Mouse (Mus musculus) kidney, embryonic 14.5 days (tissue): ENCODE measurements around the gene Il12b. TPM values are rescaled to one million over a fixed set of nuclear protein-coding genes. Genes with fewer than 3 reads are reported as not detected.

Source experiments
- ATAC-seq: fragments of 200-750 bp; cut with Nextera tagmentation; 2 replicates; pipeline ENCODE4 v1.8.0; 2017; ENCODE audit warnings: moderate number of reproducible peaks, mild to moderate bottlenecking, moderate TSS enrichment, moderate library complexity; ENCODE audit not compliant: low FRiP score, low TSS enrichment
- H3K27ac ChIP-seq: fragments of 300-500 bp; sonication (generic); 2 replicates; pipeline ENCODE4 v1.5.1; 2014; ENCODE audit warnings: low read depth, mild to moderate bottlenecking, low read length, moderate library complexity, mixed read lengths
- H3K27me3 ChIP-seq: fragments of 300-500 bp; sonication (generic); 2 replicates; pipeline ENCODE4 v1.6.1; 2014; ENCODE audit warnings: mild to moderate bottlenecking, low read length; ENCODE audit not compliant: control insufficient read depth, insufficient read depth
- H3K36me3 ChIP-seq: fragments of 300-500 bp; sonication (generic); 2 replicates; pipeline ENCODE4 v1.6.1; 2014; ENCODE audit warnings: low read length, mixed read lengths; ENCODE audit not compliant: control insufficient read depth, insufficient read depth
- H3K4me1 ChIP-seq: fragments of 300-500 bp; sonication (generic); 2 replicates; pipeline ENCODE4 v1.6.1; 2014; ENCODE audit warnings: low read length, mixed read lengths; ENCODE audit not compliant: control insufficient read depth, insufficient read depth
- H3K4me2 ChIP-seq: fragments of 300-500 bp; sonication (generic); replicated peaks from 2 replicates; pipeline ENCODE4 v1.6.1; 2014; ENCODE audit warnings: low read depth, mild to moderate bottlenecking, low read length
- H3K4me3 ChIP-seq: fragments of 300-500 bp; sonication (generic); 2 replicates; pipeline ENCODE4 v1.5.1; 2014; ENCODE audit warnings: mild to moderate bottlenecking, low read length
- H3K9ac ChIP-seq: fragments of 300-500 bp; sonication (generic); 2 replicates; pipeline ENCODE4 v1.6.1; 2014; ENCODE audit warnings: low read depth, mild to moderate bottlenecking, low read length, moderate library complexity
- H3K9me3 ChIP-seq: fragments of 300-500 bp; sonication (generic); 2 replicates; pipeline ENCODE4 v1.6.1; 2016; ENCODE audit warnings: low read length; ENCODE audit not compliant: control insufficient read depth
- WGBS: fragments of 180-500 bp; shearing (Covaris S2); extraction: QIAGEN DNeasy Blood & Tissue Kit; methylation state at CpG from one replicate; pipeline ENCODE4 v1.1.7; 2014; 5-methylcytosine and 5-hydroxymethylcytosine counted together
- polyA plus RNA-seq: library from polyadenylated mRNA; unstranded; fragments of >200 nt; fragmentation: Nextera tagmentation; extraction: Ambion mirVana; gene quantifications from 2 replicates; pipeline ENCODE4 v1.2.1, GENCODE M21; 2014

Il12b gene
- polyA plus RNA-seq, 1 experiment from 2014 or later, result not detected

GRCm38 (mm10) chr11:44387031-44387430, 12.8 kb upstream of the Il12b start:
- H3K27ac ChIP-seq, result no peak overlapping the region
- 80% methylated on average over 2 of the region's 2 CpGs for WGBS
- no peak for ATAC-seq
- no peak overlapping the region for H3K4me2 ChIP-seq
- no peaks in the 10 kb centered on the region for H3K36me3 ChIP-seq
- H3K9me3 ChIP-seq, result no peaks in the 10 kb centered on the region
- H3K27me3 ChIP-seq, result no peaks in the 10 kb centered on the region
- H3K4me3 ChIP-seq, result no peak overlapping the region
- H3K4me1 ChIP-seq, result no peaks in the 10 kb centered on the region
- no peak overlapping the region for H3K9ac ChIP-seq

GRCm38 (mm10) chr11:44389993-44390701, 9.7 kb upstream of the Il12b start:
- no peak; the same call in 1 of the 2 replicates for ATAC-seq
- H3K27me3 ChIP-seq, result no peaks in the 10 kb centered on the region
- no peak overlapping the region for H3K4me2 ChIP-seq
- no peak overlapping the region for H3K27ac ChIP-seq
- H3K9me3 ChIP-seq, result no peaks in the 10 kb centered on the region
- H3K4me3 ChIP-seq, result no peak overlapping the region
- no peak overlapping the region for H3K9ac ChIP-seq
- H3K36me3 ChIP-seq, result no peaks in the 10 kb centered on the region
- no peaks in the 10 kb centered on the region for H3K4me1 ChIP-seq
- 17% methylated on average over 6 of the region's 6 CpGs for WGBS

- no peak for ATAC-seq
- WGBS, result 66% methylated on average over 8 of the region's 8 CpGs
- no peak overlapping the region for H3K27ac ChIP-seq
- no peak overlapping the region for H3K9ac ChIP-seq
- H3K4me2 ChIP-seq, result no peak overlapping the region
- H3K9me3 ChIP-seq, result no peaks in the 10 kb centered on the region
- no peaks in the 10 kb centered on the region for H3K27me3 ChIP-seq
- H3K36me3 ChIP-seq, result no peaks in the 10 kb centered on the region
- H3K4me3 ChIP-seq, result no peak overlapping the region
- no peaks in the 10 kb centered on the region for H3K4me1 ChIP-seq
These were observed 6.6 kb upstream of the Il12b start for GRCm38 (mm10) chr11:44393101-44393810.

- no peaks in the 10 kb centered on the region for H3K27me3 ChIP-seq
- H3K27ac ChIP-seq, result no peak overlapping the region
- no peak for ATAC-seq
- 88% methylated on average over 4 of the region's 4 CpGs for WGBS
- H3K4me2 ChIP-seq, result no peak overlapping the region
- H3K9me3 ChIP-seq, result no peaks in the 10 kb centered on the region
- H3K4me1 ChIP-seq, result no peaks in the 10 kb centered on the region
- no peaks in the 10 kb centered on the region for H3K36me3 ChIP-seq
- no peak overlapping the region for H3K4me3 ChIP-seq
- H3K9ac ChIP-seq, result no peak overlapping the region
These were observed 4.5 kb upstream of the Il12b start for GRCm38 (mm10) chr11:44395401-44395800.

- Histone ChIP-seq H3K27ac (no peak overlapping the region), H3K4me1 (no peaks in the 10 kb centered on the region), H3K9me3 (no peaks in the 10 kb centered on the region), H3K4me3 (no peak overlapping the region), H3K36me3 (no peaks in the 10 kb centered on the region), H3K4me2 (no peak overlapping the region), H3K9ac (no peak overlapping the region), H3K27me3 (no peaks in the 10 kb centered on the region)
- ATAC-seq, result no peak
- 94% methylated on average over 3 of the region's 3 CpGs for WGBS
These were observed 2.3 kb upstream of the Il12b start for GRCm38 (mm10) chr11:44397551-44397950.

GRCm38 (mm10) chr11:44398356-44398755, 1.5 kb upstream of the Il12b start:
- no peaks in the 10 kb centered on the region for H3K36me3 ChIP-seq
- ATAC-seq, result no peak
- H3K27ac ChIP-seq, result no peak overlapping the region
- no peak overlapping the region for H3K4me3 ChIP-seq
- H3K27me3 ChIP-seq, result no peaks in the 10 kb centered on the region
- peak overlapping the region; percentile 53; the same call in 1 of the 2 replicates for H3K4me2 ChIP-seq
- H3K9ac ChIP-seq, result no peak overlapping the region
- no peaks in the 10 kb centered on the region for H3K9me3 ChIP-seq
- H3K4me1 ChIP-seq, result no peaks in the 10 kb centered on the region
- 65% methylated on average over 6 of the region's 6 CpGs for WGBS

- WGBS, result under 1% methylated on average over 20 of the region's 20 CpGs
- H3K27ac ChIP-seq, result no peak overlapping the region
- peak; percentile 81 for ATAC-seq
- H3K4me2 ChIP-seq, result peak overlapping the region; percentile 53
- peak overlapping the region; percentile 33 for H3K4me3 ChIP-seq
- H3K27me3 ChIP-seq, result no peaks in the 10 kb centered on the region
- H3K9ac ChIP-seq, result peak overlapping the region; percentile 31; the same call in 1 of the 2 replicates
- H3K9me3 ChIP-seq, result no peaks in the 10 kb centered on the region
- no peaks in the 10 kb centered on the region for H3K4me1 ChIP-seq
- H3K36me3 ChIP-seq, result no peaks in the 10 kb centered on the region
These were observed 1.1 kb upstream of the Il12b start for GRCm38 (mm10) chr11:44398782-44399225.

- 54% methylated on average over 5 of the region's 5 CpGs for WGBS
- ATAC-seq, result no peak
These were observed 2.0 kb downstream of the Il12b start for GRCm38 (mm10) chr11:44401635-44402548.

More at GRCm38 (mm10) chr11:44401635-44402548, 2.0 kb downstream of the Il12b start:
- no peaks in the 10 kb centered on the region for H3K9me3 ChIP-seq
- no peak overlapping the region for H3K4me3 ChIP-seq
- H3K27me3 ChIP-seq, result no peaks in the 10 kb centered on the region
- H3K4me1 ChIP-seq, result no peaks in the 10 kb centered on the region
- no peak overlapping the region for H3K27ac ChIP-seq
- H3K4me2 ChIP-seq, result no peak overlapping the region
- no peak overlapping the region for H3K9ac ChIP-seq
- no peaks in the 10 kb centered on the region for H3K36me3 ChIP-seq
